Mouse (Mus musculus) neural tube, embryonic 10.5 days (tissue): ENCODE data around the gene Rpl12.
A peak's percentile ranks its signal among the peaks of the same experiment; 100 is the strongest.
"Not testable (repeated sequence)": the region's sequence is repeated elsewhere in the genome, so short reads cannot be mapped to it uniquely, and the experiment has no call there.

Source experiments
- DNase-seq: peaks from one replicate; pipeline ENCODE4 v3.0.0-alpha.2; 2017; ENCODE audit warnings: low spot score; ENCODE audit errors: extremely low spot score

Gene Rpl12

GRCm38 (mm10) chr2:32981725-32982271 is 20.4 kb downstream of the Rpl12 start, which contains the start of gene Slc2a8:
Slc2a8 (minus strand) TSS chr2:32982083.
- DNase-seq, result peak; percentile 92

- DNase-seq, result no peak
Observed at GRCm38 (mm10) chr2:32982700-32983099, 21.3 kb downstream of the Rpl12 start.

- no peak for DNase-seq
Observed at GRCm38 (mm10) chr2:32983617-32984016, 22.3 kb downstream of the Rpl12 start.

GRCm38 (mm10) chr2:32985844-32986243 is 24.5 kb downstream of the Rpl12 start:
- DNase-seq, result no peak

- no peak for DNase-seq
Observed at GRCm38 (mm10) chr2:32989376-32989775, 28.0 kb downstream of the Rpl12 start.

GRCm38 (mm10) chr2:32990167-32990832 is 28.9 kb downstream of the Rpl12 start:
- DNase-seq, result no peak

- DNase-seq, result no peak
Observed at GRCm38 (mm10) chr2:32992130-32992529, 30.8 kb downstream of the Rpl12 start.

- no peak for DNase-seq
Observed at GRCm38 (mm10) chr2:32997081-32997480, 35.7 kb downstream of the Rpl12 start.

- no peak for DNase-seq
Observed at GRCm38 (mm10) chr2:32997792-32998191, 36.4 kb downstream of the Rpl12 start.

GRCm38 (mm10) chr2:32999752-33000151 is 38.4 kb downstream of the Rpl12 start:
- no peak for DNase-seq

GRCm38 (mm10) chr2:33002144-33002543 is 40.8 kb downstream of the Rpl12 start:
- DNase-seq, result no peak

- DNase-seq, result no peak
Observed at GRCm38 (mm10) chr2:33005041-33005440, 43.7 kb downstream of the Rpl12 start.

- not testable (repeated sequence) for DNase-seq
Observed at GRCm38 (mm10) chr2:33009055-33009454, 47.7 kb downstream of the Rpl12 start.

- no peak for DNase-seq
Observed at GRCm38 (mm10) chr2:33014877-33015276, 53.5 kb downstream of the Rpl12 start.
